In genomic region chr2:32440164-32440563, GRCm38 (mm10) we compare ENCODE assay signal across 12 mouse cellular contexts. TPM values are rescaled to one million over a fixed set of nuclear protein-coding genes. Genes with fewer than 3 reads are reported as not detected.
DNase-seq lines count a peak whose midpoint lies in the region; ATAC-seq and TF ChIP-seq lines count a peak whose summit lies in the region.
"Had no signal": no experiment of that assay in that cellular context is flagged by ENCODE, and none has a peak within 500 bp of the region (broad histone marks: within the 10 kb centered on the region; RNA-seq: fewer than 3 reads in every experiment).

No protein-coding gene starts in this region.

- 55% methylated on average over 2 of the region's 2 CpGs for WGBS in heart, embryonic 13.5 days
- 10% methylated on average over 2 of the region's 2 CpGs for WGBS in lung, postnatal 0 days
- WGBS in hindbrain, embryonic 14.5 days = 57% methylated on average over 2 of the region's 2 CpGs
- 28% methylated on average over 2 of the region's 2 CpGs for WGBS in stomach, embryonic 15.5 days

- no peaks in the 10 kb centered on the region for H3K27me3 ChIP-seq in heart, embryonic 13.5 days (replicated peaks)
- H3K27me3 ChIP-seq in lung, postnatal 0 days (replicated peaks; ENCODE audit: insufficient read depth, low read length) = no peaks in the 10 kb centered on the region
- H3K27me3 ChIP-seq in hindbrain, embryonic 14.5 days (ENCODE audit: control insufficient read depth, insufficient read depth, low read length) = no peaks in the 10 kb centered on the region
- H3K27me3 ChIP-seq in stomach, embryonic 15.5 days (replicated peaks) = no peaks in the 10 kb centered on the region
- H3K27me3 ChIP-seq: megakaryocyte, embryonic 14.5 days had no signal

- TF ChIP-seq EP300 in lung, postnatal 0 days (IDR thresholded peaks at IDR 0.05) = no peak

- peaks cover 14% of the 10 kb centered on the region for H3K36me3 ChIP-seq in heart, embryonic 13.5 days
- H3K36me3 ChIP-seq in lung, postnatal 0 days (ENCODE audit: insufficient read depth, low read length) = peaks cover under 1% of the 10 kb centered on the region; the same call in 1 of the 2 replicates
- peaks cover 4% of the 10 kb centered on the region; the same call in 1 of the 2 replicates for H3K36me3 ChIP-seq in hindbrain, embryonic 14.5 days (replicated peaks; ENCODE audit: control insufficient read depth, insufficient read depth)
- no peaks in the 10 kb centered on the region for H3K36me3 ChIP-seq in stomach, embryonic 15.5 days

- peak overlapping the region; percentile 13; the same call in 1 of the 2 replicates for H3K27ac ChIP-seq in heart, embryonic 13.5 days (replicated peaks)
- peak overlapping the region; percentile 38; the same call in 1 of the 2 replicates for H3K27ac ChIP-seq in lung, postnatal 0 days (ENCODE audit: low read length)
- H3K27ac ChIP-seq in hindbrain, embryonic 14.5 days = peak overlapping the region; percentile 51; the same call in 1 of the 2 replicates
- H3K27ac ChIP-seq in stomach, embryonic 15.5 days = peak overlapping the region; percentile 38

- peaks cover 61% of the 10 kb centered on the region for H3K4me1 ChIP-seq in heart, embryonic 13.5 days
- H3K4me1 ChIP-seq in lung, postnatal 0 days (ENCODE audit: insufficient read depth, low read depth, low read length) = peaks cover 20% of the 10 kb centered on the region; the same call in 1 of the 2 replicates
- 0 out of 2 replicates have a peak, but pooled peaks cover 7% of the 10 kb centered on the region for H3K4me1 ChIP-seq in hindbrain, embryonic 14.5 days (replicated peaks; ENCODE audit: control insufficient read depth, insufficient read depth, low read length)
- H3K4me1 ChIP-seq in stomach, embryonic 15.5 days = peaks cover 18% of the 10 kb centered on the region

- no peak overlapping the region for H3K4me3 ChIP-seq in heart, embryonic 13.5 days
- no peak overlapping the region for H3K4me3 ChIP-seq in lung, postnatal 0 days (ENCODE audit: low read depth, low read length)
- H3K4me3 ChIP-seq in hindbrain, embryonic 14.5 days (replicated peaks; ENCODE audit: low read length) = no peak overlapping the region
- H3K4me3 ChIP-seq in stomach, embryonic 15.5 days (replicated peaks) = no peak overlapping the region
- H3K4me3 ChIP-seq: megakaryocyte, embryonic 14.5 days had no signal

- no peak for TF ChIP-seq CTCF in lung, postnatal 0 days (IDR thresholded peaks at IDR 0.05)

- no peak for DNase-seq in heart, adult 18-20 months
- no peak for DNase-seq in lung, postnatal 0 days (ENCODE audit: low spot score)
- DNase-seq in lung, adult 18-20 months = no peak
- DNase-seq in hindbrain, embryonic 14.5 days (ENCODE audit: low spot score) = no peak
- DNase-seq in frontal cortex, postnatal 36 days (ENCODE audit: low spot score in 2 of 2) = no peak
- DNase-seq in thymus, postnatal 10 days (ENCODE audit: low spot score in 2 of 2) = no peak
- DNase-seq: kidney, postnatal 10 days; left cerebral cortex, postnatal 4 days; retina, postnatal 1 day had no signal

- ATAC-seq in heart, embryonic 13.5 days (ENCODE audit: extremely low read depth, insufficient number of reproducible peaks, low FRiP score, low TSS enrichment) = no peak
- ATAC-seq in lung, postnatal 0 days = 0 out of 2 replicates have a peak, but pooled peaks have one; percentile 10
- no peak for ATAC-seq in hindbrain, embryonic 14.5 days (ENCODE audit: low FRiP score)
- ATAC-seq in stomach, embryonic 15.5 days (ENCODE audit: insufficient read depth, low FRiP score, low read depth) = no peak

- H3K9me3 ChIP-seq in heart, embryonic 13.5 days = no peaks in the 10 kb centered on the region
- no peaks in the 10 kb centered on the region for H3K9me3 ChIP-seq in lung, postnatal 0 days (ENCODE audit: low read length)
- no peaks in the 10 kb centered on the region for H3K9me3 ChIP-seq in hindbrain, embryonic 14.5 days (ENCODE audit: control insufficient read depth, low read length)
- H3K9me3 ChIP-seq in stomach, embryonic 15.5 days = no peaks in the 10 kb centered on the region
- H3K9me3 ChIP-seq: megakaryocyte, embryonic 14.5 days had no signal

- no peak overlapping the region for H3K9ac ChIP-seq in heart, embryonic 13.5 days
- no peak overlapping the region for H3K9ac ChIP-seq in lung, postnatal 0 days (replicated peaks; ENCODE audit: low read depth)
- no peak overlapping the region for H3K9ac ChIP-seq in hindbrain, embryonic 14.5 days
- no peak overlapping the region for H3K9ac ChIP-seq in stomach, embryonic 15.5 days

- no peak overlapping the region for H3K4me2 ChIP-seq in heart, embryonic 13.5 days
- no peak overlapping the region for H3K4me2 ChIP-seq in lung, postnatal 0 days (replicated peaks; ENCODE audit: low read depth, low read length)
- H3K4me2 ChIP-seq in hindbrain, embryonic 14.5 days (replicated peaks) = no peak overlapping the region
- no peak overlapping the region for H3K4me2 ChIP-seq in stomach, embryonic 15.5 days

RNA-seq across cellular contexts. Expression of gene Naif1, which starts 10.1 kb away (rescaled TPM):
- 4.2 and 5.0 TPM in 2 replicates for polyA plus RNA-seq in heart, embryonic 13.5 days (2015; fragmentation: Nextera tagmentation; extraction: Ambion mirVana)
- 1 to 10 TPM; 3.0 to 3.1 TPM for total RNA-seq in heart, adult 18-20 months (2021)
- polyA plus RNA-seq in lung, postnatal 0 days (2015; fragmentation: Nextera tagmentation; extraction: Ambion mirVana) = 4.1 and 4.6 TPM in 2 replicates
- 5.3 TPM in 2 replicates for polyA plus RNA-seq in hindbrain, embryonic 14.5 days (2014; fragmentation: Nextera tagmentation; extraction: Ambion mirVana)
- 5.1 and 5.4 TPM in 2 replicates for polyA plus RNA-seq in stomach, embryonic 15.5 days (2015; fragmentation: Nextera tagmentation; extraction: Ambion mirVana)

RNA-seq across cellular contexts. Expression of gene Slc25a25, which starts 11.1 kb away (rescaled TPM):
- 10.7 and 10.9 TPM in 2 replicates for polyA plus RNA-seq in heart, embryonic 13.5 days (2015; fragmentation: Nextera tagmentation; extraction: Ambion mirVana)
- total RNA-seq in heart, adult 18-20 months (2021) = 10 to 100 TPM in 1 of 2 experiments, 1 to 10 TPM in 1; 8.4 to 11.5 TPM
- 16.7 and 21.5 TPM in 2 replicates for polyA plus RNA-seq in lung, postnatal 0 days (2015; fragmentation: Nextera tagmentation; extraction: Ambion mirVana)
- 39.2 and 42.9 TPM in 2 replicates for polyA plus RNA-seq in hindbrain, embryonic 14.5 days (2014; fragmentation: Nextera tagmentation; extraction: Ambion mirVana)
- 17.6 and 17.9 TPM in 2 replicates for polyA plus RNA-seq in stomach, embryonic 15.5 days (2015; fragmentation: Nextera tagmentation; extraction: Ambion mirVana)

RNA-seq across cellular contexts. Expression of gene Ptges2, which starts 44.5 kb away (rescaled TPM):
- polyA plus RNA-seq in heart, embryonic 13.5 days (2015; fragmentation: Nextera tagmentation; extraction: Ambion mirVana) = 35.3 and 36.1 TPM in 2 replicates
- 10 to 100 TPM; 60.2 to 68.5 TPM for total RNA-seq in heart, adult 18-20 months (2021)
- 21.8 and 22.9 TPM in 2 replicates for polyA plus RNA-seq in lung, postnatal 0 days (2015; fragmentation: Nextera tagmentation; extraction: Ambion mirVana)
- 58.1 and 58.9 TPM in 2 replicates for polyA plus RNA-seq in hindbrain, embryonic 14.5 days (2014; fragmentation: Nextera tagmentation; extraction: Ambion mirVana)
- 28.5 and 31.4 TPM in 2 replicates for polyA plus RNA-seq in stomach, embryonic 15.5 days (2015; fragmentation: Nextera tagmentation; extraction: Ambion mirVana)

RNA-seq across cellular contexts. Expression of gene Lcn2, which starts 52.1 kb away (rescaled TPM):
- 0.91 and 0.98 TPM in 2 replicates for polyA plus RNA-seq in heart, embryonic 13.5 days (2015; fragmentation: Nextera tagmentation; extraction: Ambion mirVana)
- total RNA-seq in heart, adult 18-20 months (2021) = 1 to 10 TPM; 4.8 to 5.6 TPM
- polyA plus RNA-seq in lung, postnatal 0 days (2015; fragmentation: Nextera tagmentation; extraction: Ambion mirVana) = 223 and 355 TPM in 2 replicates
- polyA plus RNA-seq in hindbrain, embryonic 14.5 days (2014; fragmentation: Nextera tagmentation; extraction: Ambion mirVana) = 0.78 and 1.3 TPM in 2 replicates
- polyA plus RNA-seq in stomach, embryonic 15.5 days (2015; fragmentation: Nextera tagmentation; extraction: Ambion mirVana) = 25.1 and 30.7 TPM in 2 replicates

RNA-seq across cellular contexts. Expression of gene 1110008P14Rik, which starts 58.4 kb away (rescaled TPM):
- 47.5 and 49.0 TPM in 2 replicates for polyA plus RNA-seq in heart, embryonic 13.5 days (2015; fragmentation: Nextera tagmentation; extraction: Ambion mirVana)
- total RNA-seq in heart, adult 18-20 months (2021) = 10 to 100 TPM; 43.2 to 50.5 TPM
- polyA plus RNA-seq in lung, postnatal 0 days (2015; fragmentation: Nextera tagmentation; extraction: Ambion mirVana) = 73.4 and 78.1 TPM in 2 replicates
- 170 and 175 TPM in 2 replicates for polyA plus RNA-seq in hindbrain, embryonic 14.5 days (2014; fragmentation: Nextera tagmentation; extraction: Ambion mirVana)
- polyA plus RNA-seq in stomach, embryonic 15.5 days (2015; fragmentation: Nextera tagmentation; extraction: Ambion mirVana) = 36.1 and 42.9 TPM in 2 replicates
